Mouse (Mus musculus): ENCODE measurements around the gene Magi1. TPM values are rescaled to one million over a fixed set of nuclear protein-coding genes. Genes with fewer than 3 reads are reported as not detected.

Gene Magi1
- polyA plus RNA-seq, 1 experiment from 2014 or later, result 29.9 TPM

DNA sequence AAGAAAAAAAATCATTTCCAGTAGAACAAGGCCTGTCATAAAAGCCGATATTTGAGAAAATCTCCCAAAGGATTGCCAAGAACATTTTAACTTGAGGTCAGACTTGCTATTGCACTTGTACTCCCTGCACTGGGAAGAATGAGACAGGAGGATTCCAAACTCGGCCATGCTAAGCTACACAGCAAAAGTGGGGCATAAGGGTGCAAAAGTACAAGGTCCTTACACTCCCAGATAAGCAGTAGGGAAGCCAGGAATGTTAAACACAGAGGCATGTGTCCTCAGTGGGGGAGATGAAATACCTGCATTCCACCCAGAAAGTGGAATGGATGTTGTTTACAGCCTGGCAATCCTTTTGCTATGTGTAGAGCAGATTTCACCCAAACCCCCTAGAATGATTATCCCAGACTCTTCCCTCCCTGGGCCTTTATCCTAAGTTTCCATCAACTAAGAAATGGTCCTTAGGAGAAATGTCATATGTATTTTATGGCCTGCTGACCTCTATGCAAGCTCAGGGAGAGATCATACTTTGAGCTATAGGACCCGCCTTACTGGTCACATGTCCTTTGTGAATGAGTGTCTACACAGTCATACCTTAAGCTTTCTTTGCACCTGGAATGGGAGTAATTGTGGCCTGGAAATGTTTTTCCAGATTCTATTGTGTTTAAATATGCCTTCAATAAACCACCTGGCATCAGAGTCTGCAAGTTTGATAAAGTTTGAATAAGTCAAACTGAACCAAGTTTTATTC, 128.7 kb downstream of the Magi1 start:
- H3K36me3 ChIP-seq, result no peaks in the 10 kb centered on the region
- ATAC-seq (ENCODE audit: low FRiP score), result no peak
- H3K9me3 ChIP-seq (replicated peaks), result no peaks in the 10 kb centered on the region
- no peaks in the 10 kb centered on the region for H3K27me3 ChIP-seq (replicated peaks)
- 86% methylated on average over 3 of the region's 3 CpGs for WGBS
- H3K4me1 ChIP-seq, result 0 out of 2 replicates have a peak, but pooled peaks cover 2% of the 10 kb centered on the region
- no peak overlapping the region for H3K4me3 ChIP-seq (replicated peaks)
- H3K9ac ChIP-seq (replicated peaks), result no peak overlapping the region
- no peak overlapping the region for H3K27ac ChIP-seq (replicated peaks)
- H3K4me2 ChIP-seq, result no peak overlapping the region

DNA sequence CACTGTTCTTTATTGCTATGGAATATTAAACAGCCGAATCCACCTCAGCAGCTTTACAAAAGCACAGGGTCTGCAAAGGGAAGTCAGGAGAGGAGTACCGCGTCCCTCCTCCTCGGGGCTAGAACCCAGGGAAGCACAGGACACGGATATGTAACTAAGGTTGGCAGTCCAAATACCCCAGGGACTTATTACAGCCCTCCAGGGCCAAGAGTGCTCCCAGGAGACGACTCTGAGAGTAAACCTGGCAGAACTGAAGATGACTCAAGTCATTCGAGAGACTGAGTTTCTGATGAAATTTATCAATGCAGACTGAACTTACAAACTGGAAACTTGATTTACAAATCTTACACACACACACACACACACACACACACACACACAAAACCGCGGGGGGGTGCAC, 130.8 kb downstream of the Magi1 start:
- Histone ChIP-seq H3K9ac (replicated peaks) (no peak overlapping the region), H3K9me3 (replicated peaks) (no peaks in the 10 kb centered on the region), H3K4me2 (no peak overlapping the region), H3K4me3 (replicated peaks) (no peak overlapping the region), H3K27ac (replicated peaks) (no peak overlapping the region), H3K27me3 (replicated peaks) (no peaks in the 10 kb centered on the region), H3K36me3 (no peaks in the 10 kb centered on the region), H3K4me1 (peaks cover 10% of the 10 kb centered on the region; the same call in 1 of the 2 replicates)
- no peak for ATAC-seq (ENCODE audit: low FRiP score)
- WGBS, result 76% methylated on average over 9 of the region's 9 CpGs

DNA sequence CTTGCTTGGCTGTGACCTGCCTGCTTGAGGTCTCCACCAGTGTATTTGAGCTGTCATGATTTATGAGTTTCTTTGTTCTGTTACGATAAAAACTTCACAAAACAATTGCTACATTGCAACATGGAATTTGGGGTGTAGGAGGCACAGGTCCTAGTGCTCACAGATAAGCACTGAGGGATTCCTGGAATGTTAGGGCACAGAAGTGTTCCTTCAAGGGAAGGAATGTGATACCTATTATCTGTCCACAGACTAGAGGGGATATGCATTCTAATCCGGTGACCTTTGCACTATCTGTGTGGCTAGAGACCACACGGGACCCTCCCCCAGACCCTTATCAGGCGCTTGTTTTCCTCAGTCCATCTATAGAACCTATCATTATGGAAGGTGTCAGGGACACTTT, 132.8 kb downstream of the Magi1 start:
- WGBS, result 45% methylated on average over 4 of the region's 4 CpGs
- no peak for ATAC-seq (ENCODE audit: low FRiP score)
- H3K9ac ChIP-seq (replicated peaks), result no peak overlapping the region

GRCm38 (mm10) chr6:94149800-94150199, 133.9 kb downstream of the Magi1 start:
- H3K27me3 ChIP-seq (replicated peaks), result no peaks in the 10 kb centered on the region
- no peak overlapping the region for H3K4me3 ChIP-seq (replicated peaks)
- no peak for ATAC-seq (ENCODE audit: low FRiP score)
- peaks cover 23% of the 10 kb centered on the region for H3K4me1 ChIP-seq
- 64% methylated on average over 2 of the region's 2 CpGs for WGBS
- no peak overlapping the region for H3K9ac ChIP-seq (replicated peaks)
- H3K4me2 ChIP-seq, result no peak overlapping the region
- no peaks in the 10 kb centered on the region for H3K9me3 ChIP-seq (replicated peaks)
- H3K36me3 ChIP-seq, result no peaks in the 10 kb centered on the region
- H3K27ac ChIP-seq (replicated peaks), result no peak overlapping the region

More for the DNA sequence above, 132.8 kb downstream of the Magi1 start:
- peaks cover 21% of the 10 kb centered on the region for H3K4me1 ChIP-seq
- no peak overlapping the region for H3K4me3 ChIP-seq (replicated peaks)
- no peaks in the 10 kb centered on the region for H3K36me3 ChIP-seq
- H3K9me3 ChIP-seq (replicated peaks), result no peaks in the 10 kb centered on the region
- no peak overlapping the region for H3K27ac ChIP-seq (replicated peaks)
- H3K4me2 ChIP-seq, result no peak overlapping the region
- no peaks in the 10 kb centered on the region for H3K27me3 ChIP-seq (replicated peaks)

GRCm38 (mm10) chr6:94146206-94146493, 137.6 kb downstream of the Magi1 start:
- H3K4me1 ChIP-seq, result peaks cover 23% of the 10 kb centered on the region
- H3K4me3 ChIP-seq (replicated peaks), result no peak overlapping the region
- H3K27ac ChIP-seq (replicated peaks), result no peak overlapping the region
- H3K9ac ChIP-seq (replicated peaks), result no peak overlapping the region
- no peak overlapping the region for H3K4me2 ChIP-seq
- no peaks in the 10 kb centered on the region for H3K27me3 ChIP-seq (replicated peaks)
- no peak for ATAC-seq (ENCODE audit: low FRiP score)
- no peaks in the 10 kb centered on the region for H3K36me3 ChIP-seq
- no peaks in the 10 kb centered on the region for H3K9me3 ChIP-seq (replicated peaks)
- WGBS, result 50% methylated on average over 1 of the region's 1 CpGs

GRCm38 (mm10) chr6:94145430-94146205, 138.1 kb downstream of the Magi1 start:
- H3K27ac ChIP-seq (replicated peaks), result no peak overlapping the region
- H3K9ac ChIP-seq (replicated peaks), result no peak overlapping the region
- no peaks in the 10 kb centered on the region for H3K27me3 ChIP-seq (replicated peaks)
- H3K36me3 ChIP-seq, result no peaks in the 10 kb centered on the region
- no peak overlapping the region for H3K4me3 ChIP-seq (replicated peaks)
- peaks cover 23% of the 10 kb centered on the region for H3K4me1 ChIP-seq
- no peaks in the 10 kb centered on the region for H3K9me3 ChIP-seq (replicated peaks)
- no peak for ATAC-seq (ENCODE audit: low FRiP score)
- no peak overlapping the region for H3K4me2 ChIP-seq
- WGBS, result 87% methylated on average over 8 of the region's 8 CpGs

- Histone ChIP-seq H3K4me2 (no peak overlapping the region), H3K27me3 (replicated peaks) (no peaks in the 10 kb centered on the region), H3K4me3 (replicated peaks) (no peak overlapping the region), H3K27ac (replicated peaks) (no peak overlapping the region), H3K4me1 (peaks cover 12% of the 10 kb centered on the region), H3K9me3 (replicated peaks) (no peaks in the 10 kb centered on the region), H3K36me3 (no peaks in the 10 kb centered on the region), H3K9ac (replicated peaks) (no peak overlapping the region)
- ATAC-seq (ENCODE audit: low FRiP score), result no peak
- WGBS, result 91% methylated on average over 2 of the region's 2 CpGs
Observed at GRCm38 (mm10) chr6:94142493-94142892, 141.2 kb downstream of the Magi1 start.

- WGBS, result 66% methylated on average over 2 of the region's 2 CpGs
Observed at GRCm38 (mm10) chr6:94141496-94141895, 142.2 kb downstream of the Magi1 start.

GRCm38 (mm10) chr6:94139952-94140414, 143.7 kb downstream of the Magi1 start:
- H3K36me3 ChIP-seq, result no peaks in the 10 kb centered on the region
- 83% methylated on average over 3 of the region's 3 CpGs for WGBS
- H3K4me1 ChIP-seq, result no peaks in the 10 kb centered on the region
- H3K4me3 ChIP-seq (replicated peaks), result no peak overlapping the region
- H3K27me3 ChIP-seq (replicated peaks), result no peaks in the 10 kb centered on the region
- H3K4me2 ChIP-seq, result no peak overlapping the region
- no peak for ATAC-seq (ENCODE audit: low FRiP score)
- H3K27ac ChIP-seq (replicated peaks), result no peak overlapping the region
- H3K9me3 ChIP-seq (replicated peaks), result no peaks in the 10 kb centered on the region
- no peak overlapping the region for H3K9ac ChIP-seq (replicated peaks)

More at GRCm38 (mm10) chr6:94141496-94141895, 142.2 kb downstream of the Magi1 start:
- no peaks in the 10 kb centered on the region for H3K36me3 ChIP-seq
- no peaks in the 10 kb centered on the region for H3K9me3 ChIP-seq (replicated peaks)
- no peak overlapping the region for H3K9ac ChIP-seq (replicated peaks)
- no peak overlapping the region for H3K4me3 ChIP-seq (replicated peaks)
- no peak overlapping the region for H3K4me2 ChIP-seq
- H3K27ac ChIP-seq (replicated peaks), result no peak overlapping the region
- H3K27me3 ChIP-seq (replicated peaks), result no peaks in the 10 kb centered on the region
- H3K4me1 ChIP-seq, result peaks cover 5% of the 10 kb centered on the region; the same call in 1 of the 2 replicates
- no peak for ATAC-seq (ENCODE audit: low FRiP score)

- H3K27ac ChIP-seq (replicated peaks), result no peak overlapping the region
- H3K4me3 ChIP-seq (replicated peaks), result no peak overlapping the region
- H3K36me3 ChIP-seq, result no peaks in the 10 kb centered on the region
- WGBS, result 77% methylated on average over 3 of the region's 3 CpGs
- peaks cover 17% of the 10 kb centered on the region; the same call in 1 of the 2 replicates for H3K4me1 ChIP-seq
- H3K4me2 ChIP-seq, result no peak overlapping the region
- no peak for ATAC-seq (ENCODE audit: low FRiP score)
- no peak overlapping the region for H3K9ac ChIP-seq (replicated peaks)
- no peaks in the 10 kb centered on the region for H3K27me3 ChIP-seq (replicated peaks)
- no peaks in the 10 kb centered on the region for H3K9me3 ChIP-seq (replicated peaks)
Observed at GRCm38 (mm10) chr6:94136693-94137092, 147.0 kb downstream of the Magi1 start.

GRCm38 (mm10) chr6:94134159-94134558, 149.6 kb downstream of the Magi1 start:
- Histone ChIP-seq H3K27me3 (replicated peaks) (no peaks in the 10 kb centered on the region), H3K4me2 (no peak overlapping the region), H3K27ac (replicated peaks) (no peak overlapping the region), H3K4me1 (peaks cover 18% of the 10 kb centered on the region; the same call in 1 of the 2 replicates), H3K9ac (replicated peaks) (no peak overlapping the region), H3K4me3 (replicated peaks) (no peak overlapping the region), H3K9me3 (replicated peaks) (no peaks in the 10 kb centered on the region), H3K36me3 (no peaks in the 10 kb centered on the region)
- 45% methylated on average over 5 of the region's 5 CpGs for WGBS
- no peak for ATAC-seq (ENCODE audit: low FRiP score)

DNA sequence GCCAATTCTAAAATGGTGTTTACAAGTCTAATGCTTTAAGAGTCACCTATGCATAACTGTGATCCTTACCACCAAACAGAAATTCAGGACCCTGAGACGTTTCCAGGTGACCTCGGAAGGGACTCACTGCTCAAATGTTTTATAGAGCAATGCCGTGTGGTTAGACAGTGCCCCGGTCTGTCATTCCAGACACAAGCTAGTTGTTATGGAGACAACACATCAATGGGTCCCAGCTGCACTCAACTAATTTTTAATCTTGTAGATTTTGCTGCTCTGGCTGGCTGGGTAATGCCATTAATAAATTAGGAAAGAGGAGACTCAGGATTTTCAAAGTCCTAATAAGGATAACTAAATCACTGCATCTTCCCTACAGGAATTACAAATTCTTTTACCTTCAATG, 151.7 kb downstream of the Magi1 start:
- H3K4me1 ChIP-seq, result peaks cover 20% of the 10 kb centered on the region; the same call in 1 of the 2 replicates
- H3K36me3 ChIP-seq, result no peaks in the 10 kb centered on the region
- no peak overlapping the region for H3K4me3 ChIP-seq (replicated peaks)
- H3K9ac ChIP-seq (replicated peaks), result no peak overlapping the region
- no peak for ATAC-seq (ENCODE audit: low FRiP score)
- no peak overlapping the region for H3K4me2 ChIP-seq
- WGBS, result 23% methylated on average over 4 of the region's 4 CpGs
- H3K27me3 ChIP-seq (replicated peaks), result no peaks in the 10 kb centered on the region
- no peaks in the 10 kb centered on the region for H3K9me3 ChIP-seq (replicated peaks)
- H3K27ac ChIP-seq (replicated peaks), result no peak overlapping the region
